Comparison of ENCODE assay signal across 8 mouse cellular contexts in the genomic region with DNA sequence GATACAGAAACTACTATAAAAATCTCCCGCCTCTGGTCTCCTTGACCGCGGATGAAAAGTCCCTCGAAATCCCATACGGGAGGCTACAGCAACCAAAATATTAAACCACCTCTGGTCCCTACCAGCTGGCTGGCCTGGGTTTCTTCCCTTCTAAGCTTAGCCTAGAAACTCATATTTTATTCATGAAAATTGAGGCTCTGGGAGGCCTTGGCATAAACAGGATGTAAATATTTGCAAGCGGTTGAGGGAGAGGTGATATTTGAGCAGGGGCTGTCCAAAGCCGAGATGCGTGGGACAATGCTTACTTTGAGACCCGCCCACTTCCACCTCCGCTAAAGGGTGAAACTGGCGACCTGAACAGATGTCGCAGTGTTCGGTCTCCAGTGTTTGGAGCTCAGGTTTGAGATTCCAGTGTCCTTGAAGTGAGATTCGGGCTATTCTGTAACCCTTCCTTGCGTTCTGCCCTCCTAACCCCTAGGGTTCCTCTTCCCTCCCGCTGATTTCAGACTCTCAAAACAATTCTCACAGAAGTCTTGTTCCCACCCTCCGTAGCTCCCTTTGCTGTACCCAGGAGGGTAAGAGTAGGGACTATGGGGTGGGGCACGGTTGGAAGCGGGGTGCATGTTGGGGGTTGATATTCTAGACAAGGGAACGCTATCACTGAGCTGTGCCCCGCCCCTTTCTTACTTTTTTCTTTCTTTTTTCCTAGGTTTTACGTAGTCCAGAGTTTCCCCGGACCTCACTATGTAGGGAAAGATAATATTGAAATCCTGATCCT. TPM values are rescaled to one million over a fixed set of nuclear protein-coding genes. Genes with fewer than 3 reads are reported as not detected.
DNase-seq lines count a peak whose midpoint lies in the region; ATAC-seq lines count a peak whose summit lies in the region.

No protein-coding gene starts in this region.

- no peaks in the 10 kb centered on the region for H3K36me3 ChIP-seq in hindbrain, embryonic 10.5 days
- H3K36me3 ChIP-seq in stomach, embryonic 14.5 days (ENCODE audit: control insufficient read depth, insufficient read depth, low read length): no peaks in the 10 kb centered on the region

- peak overlapping the region; percentile 83 for H3K4me2 ChIP-seq in stomach, embryonic 14.5 days (replicated peaks; ENCODE audit: low read depth, low read length)

- WGBS in hindbrain, embryonic 10.5 days: 3% methylated on average over 23 of the region's 23 CpGs
- under 1% methylated on average over 23 of the region's 23 CpGs for WGBS in stomach, embryonic 14.5 days

- H3K9ac ChIP-seq in stomach, embryonic 14.5 days (replicated peaks; ENCODE audit: low read depth, low read length): peak overlapping the region; percentile 4; the same call in 1 of the 2 replicates

- peak; percentile 55; the same call in 1 of the 2 replicates for ATAC-seq in erythroblast, adult 5-6 weeks (replicated peaks; ENCODE audit: low FRiP score, poor library complexity, severe bottlenecking)
- peak; percentile 57 for ATAC-seq in megakaryocyte-erythroid progenitor cell, adult 5-6 weeks (replicated peaks; ENCODE audit: low FRiP score, low TSS enrichment, poor library complexity, severe bottlenecking)
- peak; percentile 64; the same call in 1 of the 2 replicates for ATAC-seq in stomach, embryonic 14.5 days (ENCODE audit: insufficient number of reproducible peaks, insufficient read depth, low FRiP score, low read depth)

- peaks cover 29% of the 10 kb centered on the region for H3K4me1 ChIP-seq in hindbrain, embryonic 10.5 days (replicated peaks)
- H3K4me1 ChIP-seq in stomach, embryonic 14.5 days (ENCODE audit: control insufficient read depth, insufficient read depth, low read length): peaks cover 5% of the 10 kb centered on the region; the same call in 1 of the 2 replicates

- DNase-seq in heart, adult 11 months: peak; percentile 97
- DNase-seq in heart, postnatal 25 days (ENCODE audit: low spot score): no peak
- peak; percentile 73 for DNase-seq in adrenal gland, postnatal 10 days
- peak; percentile 74 for DNase-seq in hindbrain, embryonic 10.5 days (ENCODE audit: low spot score)
- peak; percentile 40 for DNase-seq in left cerebral cortex, postnatal 4 days

- peaks cover 9% of the 10 kb centered on the region; the same call in 1 of the 2 replicates for H3K27me3 ChIP-seq in hindbrain, embryonic 10.5 days (ENCODE audit: insufficient read depth, poor library complexity, severe bottlenecking)
- no peaks in the 10 kb centered on the region for H3K27me3 ChIP-seq in stomach, embryonic 14.5 days (ENCODE audit: control insufficient read depth, insufficient read depth, low read length)

- intact Hi-C loops in heart, postnatal 25 days (cut with DNase I): loop anchor here (1.0 kb wide), 1 partner anchor 20 kb away; the partner anchor contains the start of gene Clip2
- intact Hi-C loops in left cerebral cortex, postnatal 4 days (cut with DNase I): no loop called here

- H3K27ac ChIP-seq in hindbrain, embryonic 10.5 days: peak overlapping the region; percentile 77
- peak overlapping the region; percentile 72 for H3K27ac ChIP-seq in stomach, embryonic 14.5 days (ENCODE audit: low read length)

- peak overlapping the region; percentile 51 for H3K4me3 ChIP-seq in hindbrain, embryonic 10.5 days
- H3K4me3 ChIP-seq in stomach, embryonic 14.5 days (ENCODE audit: low read depth, low read length): peak overlapping the region; percentile 50

- H3K9me3 ChIP-seq in hindbrain, embryonic 10.5 days: no peaks in the 10 kb centered on the region
- H3K9me3 ChIP-seq in stomach, embryonic 14.5 days (ENCODE audit: control insufficient read depth, low read depth, low read length): no peaks in the 10 kb centered on the region

RNA-seq across cellular contexts. Expression of gene Rfc2, which starts 9.2 kb away (rescaled TPM):
- 10 to 100 TPM; 24.8 TPM for total RNA-seq in heart, postnatal 25 days (2021)
- total RNA-seq in adrenal gland, postnatal 10 days (2021): 10 to 100 TPM; 51.1 to 56.7 TPM
- 26.7 and 51.0 TPM in 2 replicates for total RNA-seq in erythroblast, adult 5-6 weeks (2015; ENCODE audit: low replicate concordance)
- 14.7 and 23.7 TPM in 2 replicates for total RNA-seq in erythroblast, adult 5-6 weeks (2017; ENCODE audit: low replicate concordance)
- polyA plus RNA-seq in hindbrain, embryonic 10.5 days (2016; fragmentation: Nextera tagmentation; extraction: Ambion mirVana): 366 and 403 TPM in 2 replicates
- 10 to 100 TPM; 81.7 to 92.8 TPM for total RNA-seq in left cerebral cortex, postnatal 4 days (2021)
- total RNA-seq in megakaryocyte-erythroid progenitor cell, adult 5-6 weeks (2014; fragmentation: Nextera tagmentation): 241 and 279 TPM in 2 replicates
- 113 and 125 TPM in 2 replicates for total RNA-seq in megakaryocyte-erythroid progenitor cell, adult 5-6 weeks (2017)
- polyA plus RNA-seq in stomach, embryonic 14.5 days (2014; fragmentation: Nextera tagmentation; extraction: Ambion mirVana): 278 and 285 TPM in 2 replicates

RNA-seq across cellular contexts. Expression of gene Syna, which starts 11.9 kb away (rescaled TPM):
- not detected for total RNA-seq in heart, postnatal 25 days (2021)
- total RNA-seq in adrenal gland, postnatal 10 days (2021): not detected
- total RNA-seq in erythroblast, adult 5-6 weeks (2015; ENCODE audit: low replicate concordance): 0.84 TPM in 1 of 2 replicates, not detected in the other
- not detected in 2 replicates for total RNA-seq in erythroblast, adult 5-6 weeks (2017; ENCODE audit: low replicate concordance)
- 0.09 and 0.12 TPM in 2 replicates for polyA plus RNA-seq in hindbrain, embryonic 10.5 days (2016; fragmentation: Nextera tagmentation; extraction: Ambion mirVana)
- total RNA-seq in left cerebral cortex, postnatal 4 days (2021): not detected
- not detected in 2 replicates for total RNA-seq in megakaryocyte-erythroid progenitor cell, adult 5-6 weeks (2014; fragmentation: Nextera tagmentation)
- not detected in 2 replicates for total RNA-seq in megakaryocyte-erythroid progenitor cell, adult 5-6 weeks (2017)
- polyA plus RNA-seq in stomach, embryonic 14.5 days (2014; fragmentation: Nextera tagmentation; extraction: Ambion mirVana): 0.17 TPM in 1 of 2 replicates, not detected in the other

RNA-seq across cellular contexts. Expression of gene Clip2, which starts 19.7 kb away (rescaled TPM):
- total RNA-seq in heart, postnatal 25 days (2021): 1 to 10 TPM; 6.9 to 7.9 TPM
- total RNA-seq in adrenal gland, postnatal 10 days (2021): 10 to 100 TPM; 21.8 to 24.1 TPM
- total RNA-seq in erythroblast, adult 5-6 weeks (2015; ENCODE audit: low replicate concordance): 0.21 and 0.96 TPM in 2 replicates
- 2.1 and 4.0 TPM in 2 replicates for total RNA-seq in erythroblast, adult 5-6 weeks (2017; ENCODE audit: low replicate concordance)
- polyA plus RNA-seq in hindbrain, embryonic 10.5 days (2016; fragmentation: Nextera tagmentation; extraction: Ambion mirVana): 6.0 and 8.1 TPM in 2 replicates
- total RNA-seq in left cerebral cortex, postnatal 4 days (2021): 100 to 1,000 TPM; 172 to 179 TPM
- total RNA-seq in megakaryocyte-erythroid progenitor cell, adult 5-6 weeks (2014; fragmentation: Nextera tagmentation): 4.6 and 5.6 TPM in 2 replicates
- total RNA-seq in megakaryocyte-erythroid progenitor cell, adult 5-6 weeks (2017): 7.0 and 8.3 TPM in 2 replicates
- 4.1 and 4.4 TPM in 2 replicates for polyA plus RNA-seq in stomach, embryonic 14.5 days (2014; fragmentation: Nextera tagmentation; extraction: Ambion mirVana)

RNA-seq across cellular contexts. Expression of gene Lat2, which starts 42.9 kb away (rescaled TPM):
- total RNA-seq in heart, postnatal 25 days (2021): 1 to 10 TPM; 1.7 to 2.0 TPM
- 1 to 10 TPM; 3.8 to 4.3 TPM for total RNA-seq in adrenal gland, postnatal 10 days (2021)
- 1.5 and 5.0 TPM in 2 replicates for total RNA-seq in erythroblast, adult 5-6 weeks (2015; ENCODE audit: low replicate concordance)
- total RNA-seq in erythroblast, adult 5-6 weeks (2017; ENCODE audit: low replicate concordance): 7.5 and 10.9 TPM in 2 replicates
- polyA plus RNA-seq in hindbrain, embryonic 10.5 days (2016; fragmentation: Nextera tagmentation; extraction: Ambion mirVana): 4.3 and 4.7 TPM in 2 replicates
- total RNA-seq in left cerebral cortex, postnatal 4 days (2021): 1 to 10 TPM; 4.4 to 5.6 TPM
- 8.5 and 9.8 TPM in 2 replicates for total RNA-seq in megakaryocyte-erythroid progenitor cell, adult 5-6 weeks (2014; fragmentation: Nextera tagmentation)
- 7.2 and 14.6 TPM in 2 replicates for total RNA-seq in megakaryocyte-erythroid progenitor cell, adult 5-6 weeks (2017)
- 1.2 and 1.6 TPM in 2 replicates for polyA plus RNA-seq in stomach, embryonic 14.5 days (2014; fragmentation: Nextera tagmentation; extraction: Ambion mirVana)

Comparison
In these comparisons a context has a peak if more than half of its experiments do, and no peak if none do; other contexts are left out.
1. RNA of gene Clip2, which starts 19.7 kb away (total RNA-seq): 172 to 179 TPM in left cerebral cortex, postnatal 4 days; 21.8 to 24.1 TPM in adrenal gland, postnatal 10 days, 6.9 to 7.9 TPM in heart, postnatal 25 days, 4.6 to 8.3 TPM in megakaryocyte-erythroid progenitor cell, adult 5-6 weeks and 0.21 to 4.0 TPM in erythroblast, adult 5-6 weeks; every median in the first group is over 4 times any median in the second.
2. Peak in every context shown above with its lines, with median percentiles within 50 percentile points of each other: ATAC-seq.